Mouse (Mus musculus) ES-E14 (cell line): ENCODE measurements around the gene Tubgcp6. TPM values are rescaled to one million over a fixed set of nuclear protein-coding genes. Genes with fewer than 3 reads are reported as not detected.

Experiments
- DNase-seq: peaks from one replicate; pipeline ENCODE4 v3.0.0-alpha.2; 2013; ENCODE audit warnings: low read depth, low spot score
- H3K27ac ChIP-seq: 2 replicates; pipeline ENCODE4 v1.5.1; 2012; ENCODE audit warnings: low read depth, mild to moderate bottlenecking, low read length, moderate library complexity, mixed read lengths; ENCODE audit not compliant: poor library complexity, insufficient read depth, severe bottlenecking
- H3K36me3 ChIP-seq: 2 replicates; pipeline ENCODE4 v1.6.1; 2012; ENCODE audit warnings: mild to moderate bottlenecking, low read length, moderate library complexity, mixed read lengths; ENCODE audit not compliant: control insufficient read depth, poor library complexity, insufficient read depth, severe bottlenecking
- H3K4me1 ChIP-seq, 2 experiments: fragments of 150-350 bp in 1 of 2; sonication (generic) in 1 of 2; 2 replicates each; pipeline ENCODE4 v1.6.1; 2012; ENCODE audit warnings: low read length in 2 of 2, mild to moderate bottlenecking in 1 of 2, mixed read lengths in 1 of 2; ENCODE audit not compliant: control insufficient read depth in 2 of 2, insufficient read depth in 2 of 2, poor library complexity in 1 of 2
- H3K4me3 ChIP-seq, 2 experiments: fragments of 150-350 bp in 1 of 2; sonication (generic) in 1 of 2; 2 replicates each; pipeline ENCODE4 v1.5.1; 2012; ENCODE audit warnings: low read length in 2 of 2, low read depth in 1 of 2, mild to moderate bottlenecking in 1 of 2, mixed read lengths in 1 of 2; ENCODE audit not compliant: insufficient read depth in 1 of 2, poor library complexity in 1 of 2, severe bottlenecking in 1 of 2
- H3K9ac ChIP-seq: 2 replicates; pipeline ENCODE4 v1.6.1; 2012; ENCODE audit warnings: low read depth, mild to moderate bottlenecking, low read length, mixed read lengths; ENCODE audit not compliant: poor library complexity, insufficient read depth, severe bottlenecking
- H3K9me3 ChIP-seq: fragments of 150-350 bp; sonication (generic); 2 replicates; pipeline ENCODE4 v1.6.1; 2012; ENCODE audit warnings: low read depth, mild to moderate bottlenecking, low read length; ENCODE audit not compliant: control insufficient read depth, insufficient read depth
- CHD2 ChIP-seq: IDR thresholded peaks from 2 replicates; pipeline ENCODE4 v1.6.1; 2014; ENCODE audit warnings: mild to moderate bottlenecking, low read depth, low read length, inconsistent platforms
- HCFC1 ChIP-seq: IDR thresholded peaks from 2 replicates; pipeline ENCODE4 v1.6.1; 2012; ENCODE audit warnings: low read length, inconsistent platforms, borderline replicate concordance; ENCODE audit not compliant: insufficient read depth
- MAFK ChIP-seq: IDR thresholded peaks from 2 replicates; pipeline ENCODE4 v1.6.1; 2014; ENCODE audit warnings: mild to moderate bottlenecking, low read depth, low read length, inconsistent platforms; ENCODE audit not compliant: insufficient read depth
- ZC3H11A ChIP-seq: IDR thresholded peaks from 2 replicates; pipeline ENCODE4 v1.6.1; 2012; ENCODE audit warnings: low read depth, mild to moderate bottlenecking, inconsistent platforms, low read length, borderline replicate concordance
- ZNF384 ChIP-seq: IDR thresholded peaks from 2 replicates; pipeline ENCODE4 v1.6.1; 2012; ENCODE audit warnings: low read depth, low read length, inconsistent platforms
- in situ Hi-C, 2 experiments: fragments of 600-800 bp; cut with MboI; formaldehyde crosslinking; loops; one replicate each; pipeline ENCODE4 v1.15.1; 2025; ENCODE audit warnings: low sequenced_read_pairs in 2 of 2, inconsistent platforms in 1 of 2; ENCODE audit not compliant: unreplicated experiment in 2 of 2
- total RNA-seq: library from RNA; depleted of rRNA; stranded (reverse); fragments of 300-350 nt; gene quantifications from 2 replicates; pipeline ENCODE4 v1.2.3, GENCODE M21; 2012

Gene Tubgcp6
- total RNA-seq, 1 experiment = 37.3 TPM

GRCm38 (mm10) chr15:89064891-89065290 is 58.0 kb downstream of the Tubgcp6 start:
- H3K9ac ChIP-seq = no peak overlapping the region
- H3K27ac ChIP-seq = no peak overlapping the region
- H3K4me3 ChIP-seq = no peak overlapping the region
- H3K36me3 ChIP-seq = no peaks in the 10 kb centered on the region
- no peak for TF ChIP-seq ZNF384
- TF ChIP-seq MAFK = no peak
- no peak for TF ChIP-seq CHD2
- TF ChIP-seq ZC3H11A = no peak
- no peak for TF ChIP-seq HCFC1
- DNase-seq = no peak
- H3K4me1 ChIP-seq = peaks cover 0 to 12% of the 10 kb centered on the region in 2 experiments; a peak in 1 of 4 replicates
- H3K9me3 ChIP-seq = no peaks in the 10 kb centered on the region
- in situ Hi-C loops = no loop called here

DNA sequence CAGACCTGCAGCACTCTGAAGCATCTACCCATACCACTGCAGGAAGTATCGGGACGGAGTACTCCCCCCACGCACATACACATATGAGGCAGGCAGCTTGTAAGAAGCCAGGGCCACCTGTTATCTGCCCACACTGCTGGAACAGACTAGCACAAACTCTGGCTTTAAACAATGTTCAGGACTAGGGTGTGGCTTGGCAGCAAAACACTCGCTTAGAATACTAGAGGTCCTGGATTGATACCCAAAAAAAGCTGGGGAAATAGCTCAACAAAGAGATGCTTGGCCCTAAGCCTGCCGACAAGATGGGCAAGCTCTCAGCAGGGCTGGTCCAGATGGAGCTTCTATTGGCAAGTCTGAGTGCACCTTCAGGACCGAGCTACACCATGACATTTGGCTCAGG is 59.4 kb downstream of the Tubgcp6 start:
- Histone ChIP-seq H3K27ac (no peak overlapping the region), H3K36me3 (no peaks in the 10 kb centered on the region), H3K9me3 (no peaks in the 10 kb centered on the region), H3K4me1 (peaks cover 0 to 10% of the 10 kb centered on the region in 2 experiments; a peak in 1 of 4 replicates), H3K9ac (no peak overlapping the region), H3K4me3 (no peak overlapping the region)
- TF ChIP-seq ZNF384 = no peak
- TF ChIP-seq ZC3H11A = no peak
- no peak for TF ChIP-seq MAFK
- in situ Hi-C loops = no loop called here
- DNase-seq = no peak

DNA sequence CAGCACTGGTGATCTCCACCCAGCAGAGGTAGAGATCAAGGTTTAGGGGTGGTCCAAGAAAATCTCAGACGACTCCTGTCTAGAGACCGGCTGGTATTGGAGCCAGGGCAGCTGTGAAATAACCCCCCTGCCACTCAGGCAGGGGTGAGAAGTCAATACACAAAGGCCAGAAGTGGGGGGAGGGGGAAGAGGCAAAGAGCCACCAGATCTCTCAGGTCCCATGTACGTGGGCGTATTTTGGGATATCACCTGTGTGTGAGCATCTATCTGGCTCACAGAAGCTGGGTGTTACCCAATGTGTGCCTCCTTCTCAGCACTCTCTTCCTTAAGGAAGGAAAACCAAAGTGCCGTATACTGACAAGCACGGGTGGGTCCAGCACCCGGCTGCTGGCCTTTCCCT is 59.9 kb downstream of the Tubgcp6 start:
- Histone ChIP-seq H3K4me1 (peaks cover 0 to 10% of the 10 kb centered on the region in 2 experiments; a peak in 1 of 4 replicates), H3K4me3 (no peak overlapping the region), H3K9ac (no peak overlapping the region), H3K27ac (no peak overlapping the region), H3K36me3 (no peaks in the 10 kb centered on the region), H3K9me3 (no peaks in the 10 kb centered on the region)
- TF ChIP-seq CHD2 (no peak), MAFK (no peak), ZC3H11A (no peak), HCFC1 (no peak), ZNF384 (no peak)
- in situ Hi-C loops = no loop called here
- DNase-seq = no peak

- Histone ChIP-seq H3K9ac (no peak overlapping the region), H3K27ac (no peak overlapping the region), H3K9me3 (no peaks in the 10 kb centered on the region), H3K36me3 (no peaks in the 10 kb centered on the region), H3K4me3 (no peak overlapping the region), H3K4me1 (peaks cover 0 to 8% of the 10 kb centered on the region in 2 experiments; a peak in 1 of 4 replicates)
- in situ Hi-C loops = no loop called here
- no peak for TF ChIP-seq ZNF384
- TF ChIP-seq CHD2 = no peak
- no peak for TF ChIP-seq HCFC1
- no peak for TF ChIP-seq MAFK
- TF ChIP-seq ZC3H11A = no peak
- DNase-seq = no peak
Measured at GRCm38 (mm10) chr15:89062518-89062910, 60.4 kb downstream of the Tubgcp6 start.

GRCm38 (mm10) chr15:89061761-89062517 is 61.0 kb downstream of the Tubgcp6 start:
- in situ Hi-C loops = no loop called here
- DNase-seq = no peak
- Histone ChIP-seq H3K9ac (no peak overlapping the region), H3K4me1 (peaks cover 0 to 6% of the 10 kb centered on the region in 2 experiments; a peak in 1 of 4 replicates), H3K4me3 (no peak overlapping the region), H3K36me3 (no peaks in the 10 kb centered on the region), H3K27ac (no peak overlapping the region), H3K9me3 (no peaks in the 10 kb centered on the region)
- TF ChIP-seq ZC3H11A = no peak
- TF ChIP-seq HCFC1 = no peak
- TF ChIP-seq ZNF384 = no peak
- TF ChIP-seq CHD2 = no peak
- TF ChIP-seq MAFK = no peak
